Mouse (Mus musculus): Measurements from ENCODE around the gene Adam1b.
A peak's percentile ranks its signal among the peaks of the same experiment; 100 is the strongest.

Adam1b gene

DNA sequence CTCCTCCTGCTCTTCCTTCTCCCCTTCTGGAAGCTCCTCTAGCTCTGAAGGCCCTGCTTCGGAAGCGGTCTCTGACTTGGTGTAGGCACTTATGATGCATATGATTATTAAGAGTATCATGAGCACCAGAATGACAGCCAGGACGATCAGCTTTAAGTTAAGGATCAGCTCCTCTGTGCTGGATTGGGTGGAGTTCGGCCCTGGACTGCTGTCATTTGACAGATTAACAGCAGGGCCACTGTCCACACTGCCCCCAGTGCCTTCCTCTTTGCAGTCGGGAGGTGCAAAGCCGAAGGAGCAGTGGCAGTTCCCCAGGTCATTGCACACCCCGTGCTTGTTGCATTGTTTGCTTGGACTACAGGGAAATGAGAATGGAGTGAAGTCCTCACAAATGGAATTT, 2.5 kb downstream of the Adam1b start:
- DNase-seq (ENCODE audit: low spot score in 2 of 2) = no peak

DNA sequence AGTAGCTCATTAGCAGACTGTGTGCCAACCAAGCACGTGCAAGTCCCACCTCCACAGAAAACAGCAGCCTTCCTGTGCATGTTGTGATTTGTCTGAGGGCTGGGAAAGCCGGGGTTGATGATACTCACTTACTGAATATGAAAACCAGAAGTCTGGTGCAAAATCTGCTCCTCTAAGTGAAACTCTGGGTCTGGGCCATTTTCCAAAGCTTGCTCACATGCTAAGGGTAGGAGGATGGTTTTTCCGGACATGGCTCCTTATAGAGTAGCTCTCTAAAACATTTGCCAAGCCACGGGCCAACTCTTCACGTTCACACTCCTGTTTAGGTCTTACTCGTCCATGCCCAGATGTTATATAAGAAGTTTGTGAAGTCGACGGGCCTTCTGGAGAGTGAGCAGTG, 9.9 kb downstream of the Adam1b start:
- no peak for DNase-seq (ENCODE audit: low spot score in 2 of 2)

GRCm38 (mm10) chr5:121484801-121485200, 18.4 kb downstream of the Adam1b start:
- DNase-seq (ENCODE audit: low spot score in 2 of 2) = no peak

GRCm38 (mm10) chr5:121477680-121478079, 25.6 kb downstream of the Adam1b start:
- no peak for DNase-seq (ENCODE audit: low spot score in 2 of 2)

DNA sequence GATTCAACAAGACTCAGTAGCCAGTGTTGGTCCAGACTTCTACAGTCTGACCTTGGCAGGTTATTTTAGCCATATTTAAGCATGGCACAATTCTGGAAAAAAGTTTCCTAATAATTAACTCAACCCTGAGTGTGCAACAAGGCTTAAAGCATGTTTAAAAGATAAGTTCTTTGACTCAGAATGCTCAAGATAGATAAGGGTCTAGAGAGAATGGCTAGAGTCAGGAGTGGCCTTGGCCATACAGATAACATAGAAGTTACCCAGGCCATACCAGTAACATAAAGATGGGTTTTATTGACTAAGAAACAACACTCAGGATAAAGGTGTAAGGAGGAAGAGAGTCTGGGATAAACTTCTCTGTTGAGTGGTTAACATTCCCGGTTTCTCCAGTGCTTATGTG, 27.2 kb downstream of the Adam1b start:
- no peak for DNase-seq (ENCODE audit: low spot score in 2 of 2)

DNA sequence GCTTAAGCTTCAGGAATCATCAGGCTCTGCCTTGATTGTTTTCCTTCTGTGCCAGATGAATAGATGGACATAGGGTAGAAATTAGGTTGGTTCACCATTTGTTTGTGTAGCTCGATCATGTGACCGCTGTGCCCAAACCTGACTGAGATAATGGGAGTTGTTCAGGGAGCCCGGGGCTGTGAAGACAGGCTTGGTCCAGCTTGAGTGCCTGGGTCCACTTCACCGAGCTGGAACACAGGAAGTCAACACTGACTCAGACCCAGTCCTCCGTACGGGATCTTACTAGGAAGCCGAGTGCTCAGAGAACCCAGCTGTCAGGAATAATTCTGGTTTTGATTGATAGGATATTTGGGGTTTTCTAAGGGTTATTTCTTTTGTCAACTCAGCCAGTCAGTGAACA, 28.6 kb downstream of the Adam1b start:
- DNase-seq (ENCODE audit: low spot score in 2 of 2) = peak in 1 of 2 experiments; percentile 50

GRCm38 (mm10) chr5:121472411-121472810, 30.8 kb downstream of the Adam1b start:
- no peak for DNase-seq (ENCODE audit: low spot score in 2 of 2)

DNA sequence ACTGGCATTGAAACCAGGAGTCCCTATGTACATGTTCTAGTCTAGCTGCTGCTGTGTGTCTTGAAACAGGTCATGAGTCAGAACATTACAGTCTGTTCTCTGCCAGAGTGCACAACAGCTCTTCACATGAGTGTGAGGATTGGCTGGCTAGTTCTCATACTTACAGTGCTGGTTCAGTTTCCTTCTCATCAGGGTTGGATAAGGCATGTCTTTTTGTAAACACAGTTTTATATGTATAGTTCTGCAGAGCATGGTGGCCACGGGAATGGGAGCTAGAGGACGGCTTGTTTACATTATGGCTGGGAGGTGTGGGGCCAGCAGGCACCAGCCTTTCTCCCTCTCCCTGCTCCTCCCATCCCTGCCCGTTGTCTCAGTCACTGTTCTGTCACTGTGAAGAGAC, 33.7 kb downstream of the Adam1b start:
- no peak for DNase-seq (ENCODE audit: low spot score in 2 of 2)

DNA sequence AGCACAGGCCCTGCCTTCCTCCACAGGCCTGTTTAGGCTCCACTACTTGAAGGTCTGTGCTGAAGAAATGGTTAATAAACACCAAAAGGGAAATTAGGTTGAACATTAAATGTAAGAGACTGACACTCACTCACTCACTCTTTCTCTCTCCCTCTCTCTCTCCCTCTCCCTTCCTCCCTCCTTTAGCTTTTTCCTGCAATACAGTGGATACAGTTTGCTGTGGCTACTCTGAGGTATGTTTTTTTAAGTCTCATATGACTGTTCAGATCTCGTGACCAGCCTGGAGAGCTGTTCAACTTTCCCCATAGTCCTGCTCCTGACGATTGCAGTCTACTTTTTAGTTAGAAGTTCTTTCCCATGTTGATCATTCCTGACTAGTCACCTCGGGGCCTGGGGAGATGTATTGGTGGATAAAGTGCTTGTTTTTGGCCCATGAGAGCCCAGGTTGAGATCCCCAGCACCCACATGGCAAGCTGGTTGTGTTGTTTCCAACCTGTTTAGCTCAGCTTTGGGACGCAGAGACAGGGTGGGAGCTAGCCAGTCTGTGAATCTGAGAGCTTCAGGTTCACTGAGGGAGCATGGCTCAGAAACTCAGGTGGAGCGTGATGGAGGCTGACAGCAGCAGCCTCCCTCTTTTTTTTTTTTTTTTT, 39.5 kb downstream of the Adam1b start:
- DNase-seq (ENCODE audit: low spot score in 2 of 2) = no peak

- DNase-seq (ENCODE audit: low spot score in 2 of 2) = no peak
These were observed 40.3 kb downstream of the Adam1b start for GRCm38 (mm10) chr5:121462967-121463366.

DNA sequence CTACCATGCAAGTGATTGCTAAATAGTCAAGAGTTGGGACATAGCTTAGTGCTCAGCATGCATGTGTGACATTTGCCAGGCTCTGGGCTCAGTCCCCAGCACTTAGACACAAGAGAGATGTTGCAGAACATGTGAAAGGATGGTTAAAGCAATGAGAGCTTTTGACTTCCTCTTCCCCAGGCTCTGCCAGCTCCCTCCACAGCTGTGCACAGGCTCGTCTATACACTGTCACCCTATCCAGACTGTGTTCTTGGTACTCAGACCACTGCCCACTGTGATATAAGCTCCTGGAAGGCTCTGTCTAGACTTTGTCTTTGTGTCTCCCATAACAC, 41.1 kb downstream of the Adam1b start:
- DNase-seq (ENCODE audit: low spot score in 2 of 2) = no peak

- no peak for DNase-seq (ENCODE audit: low spot score in 2 of 2)
These were observed 41.7 kb downstream of the Adam1b start for GRCm38 (mm10) chr5:121461339-121462170.

DNA sequence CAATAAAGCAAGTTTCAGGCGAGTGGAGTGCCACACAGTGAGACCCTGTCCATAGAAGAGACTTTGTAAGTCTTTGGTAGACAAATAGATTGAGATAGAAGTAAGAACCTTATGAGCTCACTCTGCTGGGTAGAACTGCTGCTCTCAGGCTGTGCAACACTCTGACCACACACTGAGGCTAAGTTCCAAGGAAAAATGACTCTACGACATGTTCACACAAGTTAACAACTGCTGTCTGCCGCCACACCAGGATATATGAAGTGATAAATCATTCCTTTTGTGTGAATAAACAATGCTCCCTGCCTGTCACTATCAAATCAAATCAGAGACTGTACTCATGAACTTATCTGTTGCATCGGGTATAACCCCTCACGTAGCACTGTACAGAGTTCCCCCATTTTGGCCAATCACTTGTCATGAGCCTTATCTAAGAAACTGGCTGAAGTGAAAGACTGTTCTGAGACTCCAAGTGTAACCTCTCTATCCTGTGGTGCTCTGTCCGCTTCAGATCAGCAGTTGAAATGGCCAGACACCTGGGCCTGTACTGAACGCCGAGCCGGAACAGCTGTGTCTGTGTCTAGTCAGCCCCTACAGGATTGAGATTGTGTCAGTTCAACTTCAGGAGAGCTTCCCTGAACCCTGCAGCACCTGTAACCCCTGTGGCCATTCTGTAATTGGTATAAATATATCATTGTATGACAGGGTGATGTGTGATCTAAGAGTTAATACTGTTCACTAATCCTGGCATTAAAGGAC, 47.5 kb downstream of the Adam1b start:
- peak in 1 of 2 experiments; percentile 20 for DNase-seq (ENCODE audit: low spot score in 2 of 2)

DNA sequence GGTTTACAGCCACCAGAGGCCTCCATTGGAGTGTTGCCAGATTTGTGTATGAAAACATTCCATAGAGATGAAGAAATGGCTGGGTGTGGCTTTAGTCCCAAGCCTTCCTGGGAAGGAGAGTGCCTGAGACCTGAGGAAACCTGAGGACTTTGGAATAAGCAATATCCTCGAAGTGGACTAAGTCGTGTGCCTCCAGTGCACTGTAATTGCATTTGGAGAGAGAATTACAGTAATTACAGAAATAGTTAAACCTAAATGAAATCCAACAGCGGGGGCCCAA, 48.8 kb downstream of the Adam1b start:
- DNase-seq (ENCODE audit: low spot score in 2 of 2) = no peak

DNA sequence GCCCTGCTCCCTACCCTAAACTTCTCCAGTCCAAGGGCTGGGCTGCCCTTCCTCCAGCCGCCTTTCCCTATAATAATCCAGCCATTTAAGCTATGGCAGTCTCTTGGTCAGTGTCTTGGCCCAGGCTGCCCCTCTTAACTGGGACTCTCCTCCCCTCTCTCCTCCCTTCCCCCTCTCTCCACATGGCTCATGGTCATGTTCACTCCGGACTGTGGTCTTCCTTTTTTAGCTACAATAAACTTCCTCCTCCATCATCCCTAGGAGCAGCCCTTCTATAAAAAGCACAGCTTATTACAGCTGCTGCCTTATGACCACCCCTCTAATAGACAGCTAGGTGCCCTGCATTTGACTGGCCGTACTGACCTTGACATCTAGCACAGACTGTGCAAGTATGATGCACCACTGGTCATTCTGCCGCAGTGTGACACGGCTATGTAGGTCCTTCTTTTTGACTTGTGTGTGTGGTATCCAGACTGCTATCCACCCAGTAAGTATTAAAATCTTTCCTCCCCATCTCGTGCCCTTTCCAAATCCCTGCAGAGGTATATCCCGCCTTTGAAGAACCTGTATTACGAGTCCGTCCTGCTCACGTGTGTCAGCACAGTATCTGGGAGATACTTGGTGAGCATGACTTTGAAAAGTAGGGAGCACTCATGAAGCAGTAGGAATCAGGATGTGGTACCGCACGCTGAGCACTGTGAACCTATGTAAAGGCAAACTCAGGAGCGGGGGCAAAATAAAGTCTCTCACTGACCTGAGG, 49.3 kb downstream of the Adam1b start:
- no peak for DNase-seq (ENCODE audit: low spot score in 2 of 2)

- no peak for DNase-seq (ENCODE audit: low spot score in 2 of 2)
These were observed 50.3 kb downstream of the Adam1b start for GRCm38 (mm10) chr5:121452906-121453305.

DNA sequence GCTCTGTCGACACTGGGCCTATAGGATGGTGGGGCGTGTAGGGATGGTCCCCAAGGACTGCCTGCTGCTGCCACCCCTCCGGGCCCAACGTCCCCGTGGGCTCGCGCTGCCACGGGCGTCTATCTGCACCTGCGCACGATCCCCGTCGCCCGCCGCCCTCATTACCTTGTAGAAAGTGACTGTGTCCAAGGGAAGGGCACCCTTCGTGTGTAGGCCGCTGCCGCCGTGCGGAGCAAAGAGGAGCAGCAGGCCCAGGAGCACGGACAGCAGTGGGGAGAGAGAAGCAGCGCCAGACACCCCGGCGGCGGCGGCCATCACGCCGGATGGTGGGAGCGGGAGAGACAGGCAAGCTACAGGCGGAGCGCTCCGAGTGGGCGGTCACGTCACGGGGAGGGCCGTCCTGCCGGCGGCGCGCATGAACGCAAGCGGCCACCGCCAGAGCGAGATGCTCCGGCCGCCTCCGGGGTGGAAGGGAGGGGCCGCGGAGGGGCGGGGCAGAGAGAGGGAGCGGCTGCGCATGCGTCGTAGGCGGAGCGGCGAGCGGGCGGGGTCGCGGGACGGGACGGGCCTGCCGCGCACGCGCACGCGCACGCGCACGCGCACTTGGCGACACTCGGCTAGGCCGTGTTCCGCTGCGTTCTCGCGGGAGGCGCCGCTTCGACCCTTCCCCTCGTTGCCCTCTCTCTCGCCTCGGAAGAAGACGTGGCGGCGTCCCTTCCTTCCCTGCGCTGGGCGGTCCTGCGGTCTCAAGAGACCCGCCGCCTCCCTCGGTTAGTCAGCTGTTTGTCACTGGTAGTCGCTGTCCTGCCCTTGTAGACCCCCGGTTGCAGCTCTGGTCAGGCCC, 51.0 kb downstream of the Adam1b start, which contains the start of gene Erp29:
Gene Erp29, minus strand, starts transcription at position 481 of the 844 bp plus-strand sequence.
- peak; percentile 98 for DNase-seq (ENCODE audit: low spot score in 2 of 2)

DNA sequence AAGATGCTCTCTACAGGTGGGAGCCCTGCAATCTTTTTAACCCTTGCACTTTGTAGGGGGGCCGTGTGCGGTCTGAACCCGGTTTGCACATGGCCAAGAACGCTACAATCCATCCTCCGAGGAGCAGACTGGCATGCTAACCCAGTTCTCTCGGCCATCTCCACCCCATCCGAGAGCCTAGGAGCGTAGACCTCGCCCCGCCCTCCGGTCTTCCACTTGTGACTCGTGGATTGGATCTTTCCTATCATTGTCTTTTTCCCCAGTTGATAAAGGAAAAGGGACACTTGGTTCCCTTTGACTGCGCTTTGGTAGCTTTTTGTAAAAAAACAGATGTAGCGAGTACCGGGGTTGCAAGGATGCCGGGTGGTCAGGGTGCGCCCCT, 51.6 kb downstream of the Adam1b start, which contains the start of gene Tmem116:
Gene Tmem116, plus strand, starts transcription at position 250 of the 382 bp plus-strand sequence.
- DNase-seq (ENCODE audit: low spot score in 2 of 2) = peak in 1 of 2 experiments; percentile 23

DNA sequence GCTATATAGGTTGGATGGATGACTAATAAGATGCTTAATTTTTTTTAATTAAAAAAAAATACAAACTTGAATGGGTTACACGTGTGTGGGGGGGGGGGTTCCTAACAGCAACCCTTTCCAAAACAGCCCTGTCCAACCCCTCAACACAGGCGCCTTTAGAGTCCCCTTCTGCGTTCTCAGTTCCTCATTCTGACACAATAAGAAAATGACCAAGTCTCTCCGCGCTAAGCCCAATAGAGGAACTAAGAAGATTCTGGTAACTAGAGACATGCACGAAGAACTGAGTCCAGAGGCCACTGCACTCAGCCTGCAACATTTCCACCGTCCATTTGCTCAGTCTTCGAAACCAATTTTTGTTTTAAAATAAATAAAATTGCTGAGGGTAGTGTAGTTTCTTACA, 52.0 kb downstream of the Adam1b start:
- no peak for DNase-seq (ENCODE audit: low spot score in 2 of 2)

DNA sequence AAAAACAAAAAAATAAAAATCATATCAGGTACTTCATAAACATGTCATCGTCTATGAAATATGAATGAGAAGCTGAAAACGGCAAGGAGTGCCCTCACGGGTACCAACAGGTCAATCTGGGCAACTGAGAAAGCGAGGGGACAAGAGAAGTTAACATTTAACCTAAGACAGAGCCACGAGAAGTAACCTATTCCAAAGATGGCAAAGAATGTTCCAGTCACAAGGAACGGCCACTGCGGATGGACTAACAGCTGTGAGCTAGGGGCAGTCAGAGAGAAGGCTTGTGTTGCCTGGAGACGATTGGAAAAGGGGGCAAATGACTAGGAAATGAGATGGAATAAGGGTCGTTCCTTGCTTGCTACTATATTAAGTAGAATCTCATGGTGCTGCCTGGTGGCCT, 52.8 kb downstream of the Adam1b start:
- DNase-seq (ENCODE audit: low spot score in 2 of 2) = no peak
